Mouse (Mus musculus): ENCODE data around the gene Jund. TPM values are rescaled to one million over a fixed set of nuclear protein-coding genes. Genes with fewer than 3 reads are reported as not detected.

Jund gene
- total RNA-seq, 2 experiments from 2014 or later = 185 to 195 TPM

DNA sequence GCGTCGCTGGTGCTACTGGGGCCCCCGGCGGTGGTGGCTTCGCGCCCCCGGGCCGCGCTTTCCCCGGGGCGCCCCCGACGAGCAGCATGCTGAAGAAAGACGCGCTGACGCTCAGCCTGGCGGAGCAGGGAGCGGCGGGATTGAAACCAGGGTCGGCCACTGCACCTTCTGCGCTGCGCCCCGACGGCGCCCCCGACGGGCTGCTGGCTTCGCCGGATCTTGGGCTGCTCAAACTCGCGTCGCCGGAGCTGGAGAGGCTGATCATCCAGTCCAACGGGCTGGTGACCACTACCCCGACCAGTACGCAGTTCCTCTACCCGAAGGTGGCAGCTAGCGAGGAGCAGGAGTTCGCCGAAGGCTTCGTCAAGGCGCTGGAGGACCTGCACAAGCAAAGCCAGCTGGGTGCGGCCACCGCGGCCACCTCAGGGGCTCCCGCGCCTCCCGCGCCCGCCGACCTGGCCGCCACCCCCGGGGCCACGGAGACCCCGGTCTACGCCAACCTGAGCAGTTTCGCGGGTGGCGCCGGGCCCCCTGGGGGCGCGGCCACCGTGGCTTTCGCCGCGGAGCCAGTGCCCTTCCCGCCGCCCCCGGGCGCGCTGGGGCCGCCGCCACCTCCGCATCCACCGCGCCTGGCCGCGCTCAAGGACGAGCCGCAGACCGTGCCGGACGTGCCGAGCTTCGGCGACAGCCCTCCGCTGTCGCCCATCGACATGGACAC, 526 bp downstream of the Jund start:
- DNase-seq (ENCODE audit: low spot score in 2 of 2) = peak in 1 of 2 experiments; percentile 34

DNA sequence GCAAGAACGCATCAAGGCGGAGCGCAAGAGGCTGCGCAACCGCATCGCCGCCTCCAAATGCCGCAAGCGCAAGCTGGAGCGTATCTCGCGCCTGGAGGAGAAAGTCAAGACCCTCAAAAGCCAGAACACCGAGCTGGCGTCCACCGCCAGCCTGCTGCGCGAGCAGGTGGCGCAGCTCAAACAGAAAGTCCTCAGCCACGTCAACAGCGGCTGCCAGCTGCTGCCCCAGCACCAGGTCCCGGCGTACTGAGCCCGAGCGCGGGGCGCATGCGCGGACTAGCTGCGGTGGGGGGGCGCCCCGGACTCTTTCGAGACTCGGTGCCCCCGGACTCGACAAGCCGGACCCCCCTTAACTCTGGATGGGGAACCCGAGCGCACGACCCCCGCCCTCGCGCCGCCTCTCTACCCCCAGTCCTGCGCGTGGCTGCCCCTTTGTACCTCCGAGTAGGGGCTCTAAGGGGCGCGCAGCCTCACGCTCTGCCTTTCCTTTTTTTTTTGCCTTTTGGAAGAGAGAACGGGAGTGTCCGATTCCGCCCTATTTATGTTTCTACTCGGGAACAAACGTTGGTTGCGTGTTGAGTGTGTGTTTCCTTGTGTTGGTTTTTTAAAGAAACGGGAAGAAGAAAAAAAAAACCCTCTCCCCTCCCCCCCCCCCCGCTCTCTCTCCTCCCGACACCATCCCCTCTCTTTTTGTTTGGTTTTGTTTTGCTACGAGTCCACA, 1.2 kb downstream of the Jund start:
- DNase-seq (ENCODE audit: low spot score in 2 of 2) = peak; percentile 53 to 65

DNA sequence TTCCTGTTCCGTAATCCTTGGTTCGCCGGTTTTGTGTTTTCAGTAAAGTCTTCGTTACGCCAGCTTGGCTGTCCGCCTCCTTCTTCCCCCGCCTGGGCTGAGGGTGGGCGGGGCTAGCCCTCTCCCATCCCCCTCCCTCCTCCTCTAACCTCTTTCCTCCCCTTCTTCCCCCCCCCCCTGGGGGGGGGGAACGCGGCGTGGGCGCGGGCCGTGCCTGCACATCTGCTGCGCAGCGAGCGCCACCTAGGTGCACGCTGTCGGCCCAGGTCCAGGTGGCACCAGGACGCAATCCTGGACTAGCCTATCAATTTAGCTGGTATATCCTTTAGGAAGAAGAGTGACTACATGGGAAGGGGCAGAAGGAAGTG, 1.8 kb downstream of the Jund start:
- DNase-seq (ENCODE audit: low spot score in 2 of 2) = peak; percentile 79 to 83

DNA sequence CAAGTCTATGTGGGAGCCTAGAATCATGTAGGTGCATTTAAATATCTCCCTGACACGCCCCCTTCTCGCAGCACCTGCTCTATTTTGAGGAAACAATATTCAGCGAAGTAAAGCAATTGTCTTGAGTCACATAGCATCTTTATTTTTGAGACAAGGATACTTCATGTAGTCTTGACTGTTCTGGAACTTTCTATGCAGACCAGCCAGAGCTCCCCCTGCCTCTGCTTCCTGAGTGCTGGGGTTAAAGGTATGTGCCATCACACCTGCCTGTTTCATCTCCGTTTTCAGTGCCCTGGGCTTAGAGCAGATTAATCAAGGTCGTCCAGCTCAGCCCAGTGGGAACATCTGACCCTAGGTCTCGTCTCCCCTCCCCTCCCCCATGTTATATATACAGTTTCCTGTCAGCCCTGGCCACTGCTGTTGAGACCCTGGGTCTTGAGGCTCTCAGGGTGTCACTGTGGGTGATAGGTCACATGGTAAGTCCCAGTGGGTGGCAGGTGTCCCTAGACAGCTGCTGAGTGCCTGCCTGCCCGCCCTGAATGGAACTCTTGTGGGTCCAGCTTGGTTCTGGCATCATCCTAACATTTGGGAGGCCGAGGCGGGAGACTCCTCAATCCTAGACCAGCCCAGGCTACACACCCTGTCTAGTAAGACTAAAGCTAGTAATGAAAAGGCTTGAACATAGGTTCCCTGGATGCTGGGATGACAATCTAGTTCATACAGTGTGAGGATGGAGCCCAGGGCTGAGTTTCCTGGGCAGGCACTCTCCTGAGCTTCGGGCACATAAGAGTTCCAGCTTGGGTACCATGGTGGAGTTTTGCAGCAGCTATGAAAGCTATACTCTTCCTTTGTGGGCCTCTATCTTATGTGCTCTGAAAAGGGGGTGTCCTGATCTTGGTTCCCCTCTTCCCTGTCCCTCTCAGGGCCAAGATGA, 2.6 kb downstream of the Jund start:
- DNase-seq (ENCODE audit: low spot score in 2 of 2) = no peak

GRCm38 (mm10) chr8:70701982-70702841, 3.5 kb downstream of the Jund start:
- DNase-seq (ENCODE audit: low spot score in 2 of 2) = no peak

DNA sequence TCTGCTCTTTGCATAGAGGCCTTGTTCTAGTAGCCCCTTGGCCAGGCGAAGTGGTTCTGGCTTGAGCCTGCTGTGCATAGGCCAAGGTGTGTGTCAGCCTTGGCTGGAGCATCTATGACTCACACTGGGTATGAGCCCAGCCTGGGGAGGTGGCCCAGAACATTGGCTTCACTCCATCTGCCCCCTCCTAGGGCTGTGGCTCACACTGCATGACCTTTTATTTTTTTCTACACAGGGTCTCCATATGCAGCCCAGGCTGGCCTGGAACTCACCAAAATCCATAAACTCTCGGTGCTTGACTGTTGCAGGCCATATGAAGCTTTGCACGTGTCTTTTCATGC, 4.1 kb downstream of the Jund start:
- no peak for DNase-seq (ENCODE audit: low spot score in 2 of 2)

- no peak for DNase-seq (ENCODE audit: low spot score in 2 of 2)
Measured at GRCm38 (mm10) chr8:70703287-70703686, 4.5 kb downstream of the Jund start, which contains the start of gene Iqcn. Gene Iqcn, plus strand, starts transcription at chr8:70703457.

DNA sequence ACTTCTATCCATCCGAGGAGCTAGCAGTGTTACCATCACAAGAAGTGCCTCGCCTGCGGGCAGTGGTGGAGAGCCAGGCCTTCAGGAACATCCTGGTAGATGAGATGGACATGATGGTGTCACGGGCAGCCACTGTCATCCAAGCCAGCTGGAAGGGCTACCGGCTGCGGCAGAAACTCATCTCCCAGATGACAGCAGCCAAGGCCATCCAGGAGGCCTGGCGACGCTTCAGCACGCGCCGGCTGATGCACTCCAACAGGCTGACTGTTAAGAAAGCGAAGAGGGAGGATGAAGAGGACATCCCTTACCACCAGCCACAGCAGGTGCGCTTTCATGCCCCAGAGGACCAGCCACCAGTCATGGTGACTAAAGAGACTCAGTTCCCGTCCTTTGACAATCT, 9.5 kb downstream of the Jund start:
- no peak for DNase-seq (ENCODE audit: low spot score in 2 of 2)

DNA sequence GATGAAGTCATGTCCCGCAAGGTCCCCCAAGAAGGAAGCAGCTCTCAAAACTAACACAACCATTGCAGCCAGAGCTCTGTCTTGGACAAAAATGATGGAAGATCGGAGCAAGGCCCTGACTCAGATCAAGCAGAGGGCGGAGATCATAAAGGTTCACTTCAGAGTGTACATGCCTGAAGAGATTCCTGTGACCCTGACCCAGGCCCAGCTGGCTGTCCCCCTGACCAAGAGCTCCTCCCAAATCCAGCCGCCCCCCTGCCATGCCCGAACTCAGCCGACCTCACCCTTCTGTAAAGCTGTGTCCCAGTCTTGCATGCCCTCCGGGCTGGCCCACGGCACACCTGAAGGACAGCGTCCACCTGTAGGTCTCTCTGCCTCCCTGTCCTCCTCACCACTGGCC, 11.0 kb downstream of the Jund start:
- no peak for DNase-seq (ENCODE audit: low spot score in 2 of 2)

GRCm38 (mm10) chr8:70710296-70710695, 11.5 kb downstream of the Jund start:
- DNase-seq (ENCODE audit: low spot score in 2 of 2) = no peak

GRCm38 (mm10) chr8:70711041-70711440, 12.3 kb downstream of the Jund start:
- no peak for DNase-seq (ENCODE audit: low spot score in 2 of 2)

DNA sequence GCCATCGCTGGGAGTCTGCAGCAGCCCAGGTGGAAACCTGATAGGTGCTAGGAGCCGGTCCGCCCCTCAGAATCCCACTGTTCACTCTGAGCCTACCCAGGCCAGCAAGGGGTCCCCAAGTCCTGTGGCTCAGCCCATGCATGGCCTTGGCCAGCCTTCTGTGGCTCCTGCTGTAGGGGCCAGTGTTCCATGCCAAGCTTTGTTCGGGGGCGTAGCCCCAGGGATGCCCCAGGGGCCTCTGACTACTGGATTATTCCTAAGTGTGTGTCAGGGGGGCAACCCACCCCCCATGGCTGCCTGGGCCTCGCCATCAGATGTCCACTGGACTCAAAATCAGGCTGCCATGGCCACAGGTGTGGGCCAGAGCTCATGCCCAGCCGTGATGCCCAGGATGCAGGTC, 15.2 kb downstream of the Jund start:
- no peak for DNase-seq (ENCODE audit: low spot score in 2 of 2)

DNA sequence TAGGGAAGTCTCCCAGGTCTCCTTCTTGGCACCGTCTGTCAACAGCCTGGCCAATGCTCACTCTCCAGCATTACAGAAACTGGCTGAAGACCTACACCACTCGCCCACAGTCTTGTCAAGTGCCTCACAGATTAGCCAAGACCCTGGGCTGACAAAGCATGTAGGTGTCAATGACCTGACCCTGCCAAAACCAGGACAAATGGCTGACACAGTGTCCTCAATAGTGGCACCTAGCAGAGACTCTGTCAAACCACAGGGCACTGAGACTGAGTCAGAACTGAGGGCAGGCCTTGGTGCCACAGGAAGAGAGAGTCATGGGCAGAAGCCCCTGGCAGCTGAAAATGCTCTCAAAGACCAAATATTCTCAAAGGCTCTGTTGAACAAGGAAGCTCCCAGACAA, 16.3 kb downstream of the Jund start:
- DNase-seq (ENCODE audit: low spot score in 2 of 2) = no peak

- DNase-seq (ENCODE audit: low spot score in 2 of 2) = no peak
Measured at GRCm38 (mm10) chr8:70716521-70717400, 18.0 kb downstream of the Jund start.

- no peak for DNase-seq (ENCODE audit: low spot score in 2 of 2)
Measured at GRCm38 (mm10) chr8:70718297-70718696, 19.5 kb downstream of the Jund start, which contains the start of gene Gm3336. Gene Gm3336, plus strand, starts transcription at chr8:70718543.

DNA sequence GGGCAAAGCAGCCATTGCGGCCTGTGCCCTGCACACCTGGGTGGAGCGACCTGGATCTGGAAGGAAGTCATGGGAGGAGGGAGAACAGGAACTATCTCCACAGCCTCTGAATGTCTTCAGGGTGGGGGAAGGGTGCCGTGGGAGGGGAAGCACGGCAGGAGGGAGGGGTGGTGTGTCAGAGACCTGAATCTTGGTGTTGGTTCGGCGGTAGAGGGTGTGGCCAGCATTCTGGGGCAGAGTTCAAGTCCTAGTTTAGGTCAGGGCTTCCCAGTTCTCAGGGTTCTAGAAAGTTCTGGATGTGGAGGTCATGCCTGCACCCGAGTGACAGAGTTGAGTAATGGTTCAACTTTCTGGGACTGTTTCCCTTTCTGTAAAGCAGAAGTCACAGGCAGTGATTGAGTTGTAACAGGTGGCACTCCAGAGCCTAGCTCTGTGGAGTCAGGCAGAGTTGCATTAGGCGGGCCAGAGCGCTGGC, 21.1 kb downstream of the Jund start:
- no peak for DNase-seq (ENCODE audit: low spot score in 2 of 2)

GRCm38 (mm10) chr8:70720739-70721138, 22.0 kb downstream of the Jund start:
- DNase-seq (ENCODE audit: low spot score in 2 of 2) = peak; percentile 58 to 63

DNA sequence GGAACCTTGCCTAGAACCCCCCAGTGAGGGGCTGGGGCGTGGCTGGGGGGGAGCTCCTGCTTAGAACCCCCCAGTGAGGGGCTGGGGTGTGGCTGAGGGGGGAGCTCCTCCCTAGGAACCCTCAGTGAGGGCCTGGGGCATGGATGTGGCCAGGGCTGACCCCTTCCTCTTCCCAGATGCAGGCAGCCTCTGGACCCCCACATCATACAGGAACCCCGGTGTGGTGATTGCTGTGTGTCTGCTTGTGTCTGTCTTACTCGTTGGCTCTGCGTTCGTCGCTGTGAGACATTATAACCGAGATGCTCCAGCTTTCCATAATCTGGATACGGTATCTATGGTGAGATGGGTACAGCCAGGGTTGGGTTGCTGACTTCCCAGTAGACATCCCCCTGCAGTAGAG, 22.9 kb downstream of the Jund start:
- no peak for DNase-seq (ENCODE audit: low spot score in 2 of 2)

- DNase-seq (ENCODE audit: low spot score in 2 of 2) = no peak
Measured at GRCm38 (mm10) chr8:70723486-70724210, 24.9 kb downstream of the Jund start, which contains the start of gene Pde4c. Gene Pde4c, plus strand, starts transcription at chr8:70723720.

Measured in adrenal gland, postnatal 4 days (tissue).